Mouse (Mus musculus) G1E (cell line): Measurements from ENCODE around the gene Chfr.

Experiments used
- CTCF ChIP-seq: IDR thresholded peaks from 2 replicates; pipeline ENCODE4 v1.5.1; 2012; ENCODE audit warnings: low read depth, low read length, inconsistent platforms, mixed read lengths
- GATA1 ChIP-seq: IDR thresholded peaks from 2 replicates; pipeline ENCODE4 v1.6.1; 2012; ENCODE audit warnings: borderline replicate concordance, low read length, inconsistent platforms, mixed read lengths
- POLR2AphosphoS5 ChIP-seq: IDR thresholded peaks from 2 replicates; pipeline ENCODE4 v1.6.1; 2012; ENCODE audit warnings: low read depth, low read length, inconsistent platforms; ENCODE audit not compliant: insufficient replicate concordance
- TAL1 ChIP-seq: conservative IDR thresholded peaks from 2 replicates; pipeline ENCODE4 v1.6.1; 2012; ENCODE audit warnings: low read depth, low read length, inconsistent platforms, mixed read lengths

DNA sequence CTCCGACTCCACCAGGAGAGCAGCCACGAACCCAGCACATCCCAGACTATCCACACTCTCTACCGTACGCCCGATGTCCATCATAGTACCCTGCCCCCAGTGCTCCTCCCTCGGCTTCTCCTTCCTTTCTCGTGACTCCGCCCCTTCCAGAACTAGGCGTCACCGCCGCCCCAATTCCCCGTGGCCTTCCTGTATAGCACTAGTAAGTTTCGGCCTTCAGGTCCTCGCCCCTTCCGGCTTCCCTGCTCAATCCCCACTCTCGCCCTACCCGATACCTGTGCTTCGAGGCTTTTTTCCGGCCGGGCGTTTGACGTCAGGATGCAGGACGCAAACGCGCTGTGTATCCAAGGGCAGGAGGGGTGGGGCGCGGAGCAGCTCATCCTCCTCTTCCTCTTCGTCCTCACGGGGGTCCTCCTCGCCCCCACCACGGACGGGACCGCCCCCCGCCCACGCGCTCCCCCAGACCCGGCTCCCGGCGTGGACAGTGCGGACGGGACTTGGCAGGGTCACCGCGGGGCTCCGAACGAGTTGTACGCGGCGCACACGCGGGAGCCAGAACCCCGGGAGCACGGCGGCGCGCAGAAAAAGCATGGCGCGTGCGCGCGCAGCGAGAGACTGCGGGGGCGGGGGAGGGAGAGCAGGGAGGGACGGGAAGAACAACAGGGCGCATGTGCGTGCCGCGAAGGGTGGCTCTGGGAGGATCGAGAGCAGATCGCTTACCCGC, 27.9 kb upstream of the Chfr start, which contains the start of gene Gtpbp6:
- TF ChIP-seq CTCF (no peak), TAL1 (no peak), GATA1 (no peak), POLR2AphosphoS5 (no peak)
